Comparison of ENCODE assay signal across 8 mouse cellular contexts in the genomic region with DNA sequence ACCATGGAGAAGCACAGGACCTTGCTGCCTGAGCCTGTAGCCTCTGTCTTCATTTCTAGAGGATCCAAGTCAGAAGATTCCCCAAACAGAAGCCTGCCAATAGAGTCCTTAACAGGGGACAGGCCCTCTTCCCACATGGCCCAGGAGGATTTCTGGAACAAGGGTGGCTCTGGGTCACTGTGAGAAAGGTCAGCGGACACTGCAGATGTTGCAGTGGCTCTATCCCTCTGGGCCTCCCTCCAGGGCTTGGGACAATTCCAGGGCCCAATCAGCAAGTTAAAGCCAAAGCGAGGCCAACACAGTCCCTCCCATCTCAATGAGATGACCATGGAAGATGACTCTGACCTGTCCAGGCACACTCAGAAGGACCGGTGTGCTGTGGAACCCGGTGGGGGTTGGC.
A peak's percentile ranks its signal among the peaks of the same experiment; 100 is the strongest.
DNase-seq lines count a peak whose midpoint lies in the region; ATAC-seq lines count a peak whose summit lies in the region.
"Had no signal": no experiment of that assay in that cellular context is flagged by ENCODE, and none has a peak within 500 bp of the region (broad histone marks: within the 10 kb centered on the region; RNA-seq: fewer than 3 reads in every experiment).

No protein-coding gene starts in this region.

- H3K27ac ChIP-seq in lung, embryonic 15.5 days: no peak overlapping the region
- H3K27ac ChIP-seq: midbrain, embryonic 15.5 days had no signal

- DNase-seq in ovary, adult 18-20 months (ENCODE audit: low spot score): peak; percentile 37
- no peak for DNase-seq in ovary, postnatal 10 days (ENCODE audit: low spot score)
- DNase-seq in gastrocnemius, postnatal 14 days: peak; percentile 91
- no peak for DNase-seq in embryo, embryonic 10 days (ENCODE audit: low spot score)
- DNase-seq in right cerebral cortex, postnatal 25 days: no peak
- no peak for DNase-seq in retina, postnatal 1 day

- H3K27me3 ChIP-seq in lung, embryonic 15.5 days: no peaks in the 10 kb centered on the region
- H3K27me3 ChIP-seq: midbrain, embryonic 15.5 days had no signal

- 78% methylated on average over 4 of the region's 4 CpGs for WGBS in lung, embryonic 15.5 days

- H3K9ac ChIP-seq in lung, embryonic 15.5 days: no peak overlapping the region
- H3K9ac ChIP-seq: midbrain, embryonic 15.5 days had no signal

- intact Hi-C loops in gastrocnemius, postnatal 14 days (cut with DNase I; ENCODE audit: low total_unique reads): no loop called here

- peak; percentile 19; the same call in 1 of the 2 replicates for ATAC-seq in lung, embryonic 15.5 days (ENCODE audit: borderline replicate concordance, extremely low read depth, low FRiP score, low TSS enrichment)
- ATAC-seq: midbrain, embryonic 15.5 days had no signal

- H3K9me3 ChIP-seq in lung, embryonic 15.5 days: no peaks in the 10 kb centered on the region
- H3K9me3 ChIP-seq: midbrain, embryonic 15.5 days had no signal

- no peaks in the 10 kb centered on the region for H3K4me1 ChIP-seq in lung, embryonic 15.5 days
- H3K4me1 ChIP-seq: midbrain, embryonic 15.5 days had no signal

- H3K36me3 ChIP-seq in lung, embryonic 15.5 days: no peaks in the 10 kb centered on the region
- H3K36me3 ChIP-seq: midbrain, embryonic 15.5 days had no signal

- H3K4me3 ChIP-seq in lung, embryonic 15.5 days: no peak overlapping the region
- H3K4me3 ChIP-seq: midbrain, embryonic 15.5 days had no signal

- H3K4me2 ChIP-seq in lung, embryonic 15.5 days: no peak overlapping the region
- H3K4me2 ChIP-seq: midbrain, embryonic 15.5 days had no signal

Comparison
In these comparisons a context has a peak if more than half of its experiments do, and no peak if none do; other contexts are left out.
1. DNase-seq: peak in ovary, adult 18-20 months (single experiment) and gastrocnemius, postnatal 14 days (single experiment); none in ovary, postnatal 10 days (single experiment), embryo, embryonic 10 days (single experiment), right cerebral cortex, postnatal 25 days (single experiment) and retina, postnatal 1 day (single experiment).